Mouse (Mus musculus) gastrocnemius, postnatal 36 days (tissue): ENCODE results near the gene Chrna10. TPM values are rescaled to one million over a fixed set of nuclear protein-coding genes. Genes with fewer than 3 reads are reported as not detected.

Experiments
- DNase-seq, 2 experiments: peaks; one replicate each; pipeline ENCODE4 v3.0.0; 2022
- intact Hi-C: fragments of 180-260 bp; cut with DNase I; formaldehyde crosslinking; loops from one replicate; pipeline ENCODE4 v1.15.1; 2025
- long read RNA-seq, 2 experiments: library from polyadenylated mRNA; stranded (forward); transcript quantifications; one replicate each; pipeline ENCODE4 v2.0.0; 2021
- total RNA-seq, 2 experiments: library from RNA; stranded (reverse); gene quantifications; 2 replicates each; pipeline ENCODE4 v1.2.3; 2021

Gene Chrna10
- total RNA-seq = not detected
- long read RNA-seq, experiment 1 = 0 reads
- long read RNA-seq, experiment 2 = 0 reads

- intact Hi-C loops = no loop called here
- DNase-seq = no peak
Measured at GRCm38 (mm10) chr7:102116579-102117331, at the start of gene Chrna10. Gene Chrna10, minus strand, starts transcription at chr7:102116828.

DNA sequence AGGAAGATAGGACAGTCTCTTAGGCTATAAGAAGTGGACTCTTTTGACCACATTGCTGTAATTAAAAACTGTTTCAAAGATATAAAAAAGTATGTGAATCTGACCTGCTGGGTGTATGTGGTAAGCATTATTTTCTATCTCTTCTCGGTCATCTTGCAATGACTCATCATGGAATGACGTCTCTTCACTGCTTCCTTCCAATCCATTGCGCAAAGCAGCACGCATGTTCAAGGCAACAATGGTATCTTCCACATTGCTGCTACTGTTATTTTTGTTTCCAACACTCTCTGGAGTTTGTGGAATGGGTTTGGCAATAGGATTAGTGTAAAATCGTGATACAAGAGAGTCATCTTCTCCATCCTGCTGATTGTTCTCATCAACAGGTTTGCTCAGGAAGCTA is 37.1 kb upstream of the Chrna10 start:
- intact Hi-C loops = no loop called here
- no peak for DNase-seq

DNA sequence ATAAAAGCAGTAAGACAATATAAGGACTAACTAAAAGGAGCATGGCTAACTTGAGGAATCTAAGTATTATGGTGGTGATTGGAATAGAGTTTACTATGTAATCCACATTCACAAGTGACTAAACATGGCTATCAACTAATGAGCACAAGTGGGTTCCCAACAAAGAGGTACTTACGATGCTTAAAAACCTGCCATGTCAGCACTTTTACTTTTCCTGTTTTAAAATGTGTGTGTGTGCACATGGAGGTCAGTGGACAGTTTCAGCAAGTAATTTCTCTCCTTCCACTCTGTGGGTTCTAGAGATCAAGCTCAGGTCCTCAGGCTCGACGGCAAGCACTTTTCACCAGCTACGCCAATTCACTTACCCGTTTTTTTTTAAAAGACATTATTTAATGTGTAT is 21.3 kb upstream of the Chrna10 start:
- intact Hi-C loops = no loop called here

GRCm38 (mm10) chr7:102137464-102137863 is 20.8 kb upstream of the Chrna10 start:
- intact Hi-C loops = no loop called here

More for the DNA sequence above, 21.3 kb upstream of the Chrna10 start:
- DNase-seq = no peak

DNA sequence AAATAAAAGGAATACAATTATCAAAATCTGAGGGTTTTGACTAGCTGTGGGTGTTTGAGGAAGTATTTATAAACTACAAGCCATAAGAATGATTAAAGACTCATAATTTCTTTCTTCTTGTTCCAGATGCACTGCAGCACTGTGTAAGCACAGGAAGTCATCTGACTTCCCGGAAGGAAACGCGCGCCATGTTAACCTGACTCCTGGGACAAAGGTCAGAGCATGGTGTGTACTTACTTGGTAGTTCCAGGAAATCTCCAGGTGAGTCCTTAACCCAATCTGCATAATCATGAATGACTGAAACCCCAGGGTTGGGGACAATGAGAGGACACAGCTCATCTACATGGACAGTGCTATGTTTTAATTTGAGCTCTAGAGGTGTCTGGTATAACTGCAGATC is 15.8 kb upstream of the Chrna10 start:
- intact Hi-C loops = no loop called here
- DNase-seq = no peak

More at GRCm38 (mm10) chr7:102137464-102137863, 20.8 kb upstream of the Chrna10 start:
- DNase-seq = no peak

DNA sequence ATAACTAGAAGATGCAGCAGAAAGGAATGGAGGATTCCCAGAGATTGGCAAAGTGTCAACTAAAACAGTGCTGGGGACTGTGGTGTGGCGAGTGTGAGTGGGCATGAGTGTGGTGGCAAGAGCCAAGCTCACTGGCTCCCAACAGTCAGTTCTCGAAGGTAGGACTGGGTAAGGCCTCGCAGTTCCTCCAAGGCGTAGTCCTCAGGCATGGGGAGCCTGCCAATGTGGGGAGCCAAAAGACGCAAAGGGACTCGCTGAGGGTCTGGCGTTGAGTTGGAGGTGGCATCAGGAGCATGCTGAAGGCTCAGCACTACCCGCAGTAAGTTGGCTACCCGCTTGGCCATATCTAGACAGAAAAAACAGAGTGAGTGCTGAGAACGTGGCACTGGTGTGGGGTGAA is 3.7 kb upstream of the Chrna10 start:
- intact Hi-C loops = loop anchor here (5.0 kb wide), 1 partner anchor 57 kb away; no protein-coding TSS in a partner anchor
- no peak for DNase-seq

DNA sequence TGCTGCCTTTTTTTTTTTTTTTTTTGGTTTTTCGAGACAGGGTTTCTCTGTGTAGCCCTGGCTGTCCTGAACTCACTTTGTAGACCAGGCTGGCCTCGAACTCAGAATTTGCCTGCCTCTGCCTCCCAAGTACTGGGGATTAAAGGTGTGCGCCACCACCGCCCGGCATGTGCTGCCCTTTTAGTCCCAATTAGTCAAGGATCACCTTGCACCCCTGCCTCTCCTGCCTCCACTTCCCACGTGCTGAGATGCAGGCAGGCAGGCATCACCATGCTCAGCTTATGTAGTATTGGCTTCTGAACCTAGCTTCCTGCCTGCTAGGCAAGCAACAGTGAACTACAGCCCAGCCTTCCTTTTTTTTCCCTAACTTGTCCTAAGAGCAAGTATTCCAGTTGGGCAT is 754 bp upstream of the Chrna10 start:
- intact Hi-C loops = no loop called here
- DNase-seq = no peak

- intact Hi-C loops = no loop called here
- no peak for DNase-seq
Measured at GRCm38 (mm10) chr7:102113151-102113729, 3.4 kb downstream of the Chrna10 start.

- DNase-seq = no peak
- intact Hi-C loops = no loop called here
Measured at GRCm38 (mm10) chr7:102109746-102110145, 6.9 kb downstream of the Chrna10 start.

- intact Hi-C loops = no loop called here
- DNase-seq = no peak
Measured at GRCm38 (mm10) chr7:102109171-102109570, 7.5 kb downstream of the Chrna10 start, which contains the start of gene Art5. Gene Art5, minus strand, starts transcription at chr7:102109489.

- intact Hi-C loops = no loop called here
- DNase-seq = no peak
Measured at GRCm38 (mm10) chr7:102108206-102108605, 8.4 kb downstream of the Chrna10 start.

DNA sequence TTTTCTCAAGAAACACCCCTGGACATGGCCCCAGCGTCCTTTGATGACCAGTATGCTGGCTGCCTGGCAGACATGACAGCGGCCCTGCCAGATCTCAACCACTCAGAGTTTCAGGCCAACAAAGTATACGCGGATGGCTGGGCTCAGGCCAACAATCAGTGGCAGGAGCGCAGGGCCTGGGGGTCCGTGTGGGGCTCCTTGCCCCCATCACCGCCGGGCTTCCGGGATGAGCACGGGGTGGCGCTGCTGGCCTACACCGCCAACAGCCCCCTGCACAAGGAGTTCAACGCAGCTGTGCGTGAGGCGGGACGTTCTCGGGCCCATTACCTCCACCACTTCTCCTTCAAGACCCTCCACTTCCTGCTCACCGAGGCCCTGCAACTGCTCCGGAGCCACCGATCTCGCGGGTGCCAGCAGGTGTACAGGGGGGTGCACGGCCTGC is 9.9 kb downstream of the Chrna10 start:
- intact Hi-C loops = no loop called here
- DNase-seq = peak in 1 of 2 experiments; percentile 16

GRCm38 (mm10) chr7:102104126-102104525 is 12.5 kb downstream of the Chrna10 start:
- intact Hi-C loops = no loop called here
- DNase-seq = no peak

GRCm38 (mm10) chr7:102103555-102103954 is 13.1 kb downstream of the Chrna10 start:
- no peak for DNase-seq
- intact Hi-C loops = no loop called here

DNA sequence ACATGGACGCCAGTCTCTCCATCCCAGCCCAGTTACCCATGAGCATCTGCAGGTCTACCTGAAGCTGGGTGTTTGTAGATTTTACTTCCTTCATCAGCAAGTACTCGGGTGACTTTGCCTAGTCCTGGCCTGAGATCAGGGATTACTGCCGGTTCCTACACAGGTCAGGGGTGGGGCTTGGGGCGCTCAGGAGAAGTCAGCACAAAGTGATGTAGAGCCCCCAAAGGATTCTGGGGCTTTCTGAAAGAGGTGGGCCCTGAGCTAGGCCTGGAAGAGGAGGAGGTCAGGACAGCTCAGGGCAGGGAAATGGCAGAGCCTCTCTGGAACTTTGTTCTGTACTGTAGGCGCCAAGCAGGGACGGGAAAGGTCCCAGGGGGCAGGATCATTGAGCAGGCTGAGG is 13.9 kb downstream of the Chrna10 start:
- intact Hi-C loops = no loop called here
- DNase-seq = no peak

GRCm38 (mm10) chr7:102102241-102102640 is 14.4 kb downstream of the Chrna10 start:
- intact Hi-C loops = no loop called here

GRCm38 (mm10) chr7:102101487-102101886 is 15.1 kb downstream of the Chrna10 start, which contains the start of gene Art1:
Gene Art1, plus strand, starts transcription at chr7:102101743.
- DNase-seq = peak in 1 of 2 experiments; percentile 42
- intact Hi-C loops = no loop called here

More at GRCm38 (mm10) chr7:102102241-102102640, 14.4 kb downstream of the Chrna10 start:
- no peak for DNase-seq

DNA sequence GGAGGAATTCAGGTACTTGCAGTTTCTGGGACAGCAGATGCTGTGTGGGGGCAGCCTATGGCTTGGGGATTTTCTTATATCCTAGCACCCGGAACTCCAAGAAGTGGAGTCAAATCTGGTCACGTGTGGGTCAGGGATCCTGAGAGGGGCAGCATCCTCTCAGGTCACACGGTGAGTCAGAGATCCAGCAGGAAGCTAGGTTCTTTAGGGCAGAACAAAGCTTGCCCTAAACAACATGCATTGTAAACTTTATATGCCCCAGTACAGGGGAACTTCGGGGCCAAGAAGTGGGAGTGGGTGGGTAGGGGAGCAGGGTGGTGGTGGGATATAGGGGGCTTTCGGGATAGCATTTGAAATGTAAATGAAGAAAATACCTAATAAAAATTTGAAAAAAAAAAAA is 15.8 kb downstream of the Chrna10 start:
- DNase-seq = no peak
- intact Hi-C loops = no loop called here

GRCm38 (mm10) chr7:102099760-102100661 is 16.6 kb downstream of the Chrna10 start:
- intact Hi-C loops = no loop called here
- no peak for DNase-seq

GRCm38 (mm10) chr7:102087336-102087735 is 29.3 kb downstream of the Chrna10 start:
- DNase-seq = no peak
- intact Hi-C loops = no loop called here
